Mouse (Mus musculus) myocyte (in vitro differentiated cells): ENCODE results near the gene Nxph4. TPM values are rescaled to one million over a fixed set of nuclear protein-coding genes. Genes with fewer than 3 reads are reported as not detected.
A peak's percentile ranks its signal among the peaks of the same experiment; 100 is the strongest.

Source experiments
- H3K27me3 ChIP-seq: one replicate; pipeline ENCODE4 v1.6.1; 2011; ENCODE audit not compliant: control insufficient read depth, insufficient read depth, insufficient read length
- H3K36me3 ChIP-seq: one replicate; pipeline ENCODE4 v1.6.1; 2011; ENCODE audit not compliant: control insufficient read depth, insufficient read depth
- H3K4me2 ChIP-seq: one replicate; pipeline ENCODE4 v1.6.1; 2011; ENCODE audit warnings: low read depth, control low read depth
- H3K4me3 ChIP-seq: one replicate; pipeline ENCODE4 v1.5.1; 2011; ENCODE audit warnings: mild to moderate bottlenecking, control low read depth, moderate library complexity
- H3K79me2 ChIP-seq: one replicate; pipeline ENCODE4 v1.6.1; 2011; ENCODE audit not compliant: control insufficient read depth, insufficient read depth
- H3ac ChIP-seq: one replicate; pipeline ENCODE4 v1.6.1; 2011; ENCODE audit not compliant: control insufficient read depth, insufficient read length
- CEBPB ChIP-seq: IDR thresholded peaks from 2 replicates; pipeline ENCODE4 v1.6.1; 2011; ENCODE audit warnings: mild to moderate bottlenecking, moderate library complexity; ENCODE audit not compliant: poor library complexity, insufficient read depth, severe bottlenecking
- E2F4 ChIP-seq: IDR thresholded peaks from one replicate; pipeline ENCODE4 v1.6.1; 2011; ENCODE audit warnings: mild to moderate bottlenecking, control low read depth, moderate library complexity; ENCODE audit not compliant: insufficient read depth
- MAX ChIP-seq: IDR thresholded peaks from one replicate; pipeline ENCODE4 v1.6.1; 2011; ENCODE audit warnings: low read depth, mild to moderate bottlenecking, control low read depth
- MYOD1 ChIP-seq, 3 experiments: IDR thresholded peaks; one replicate each; pipeline ENCODE4 v1.6.1; 2011; ENCODE audit warnings: control low read depth in 2 of 3, low read depth in 2 of 3, mild to moderate bottlenecking in 2 of 3, moderate library complexity in 1 of 3; ENCODE audit not compliant: insufficient read length in 2 of 3, control insufficient read depth in 1 of 3
- MYOG ChIP-seq, 3 experiments: IDR thresholded peaks; one replicate each; pipeline ENCODE4 v1.6.1; 2011; ENCODE audit warnings: control low read depth in 2 of 3, low read depth in 2 of 3, mild to moderate bottlenecking in 2 of 3; ENCODE audit not compliant: insufficient read length in 2 of 3, control insufficient read depth in 1 of 3, insufficient read depth in 1 of 3
- POLR2A ChIP-seq: IDR thresholded peaks from one replicate; pipeline ENCODE4 v1.6.1; 2011; ENCODE audit warnings: low read depth, mild to moderate bottlenecking, control low read depth, moderate library complexity; ENCODE audit not compliant: insufficient read length
- POLR2AphosphoS2 ChIP-seq: IDR thresholded peaks from one replicate; pipeline ENCODE4 v1.6.1; 2011; ENCODE audit warnings: low read depth, control low read depth; ENCODE audit not compliant: insufficient read length
- REST ChIP-seq: IDR thresholded peaks from one replicate; pipeline ENCODE4 v1.6.1; 2011; ENCODE audit warnings: mild to moderate bottlenecking, control low read depth, moderate library complexity; ENCODE audit not compliant: insufficient read depth, insufficient read length
- SRF ChIP-seq: IDR thresholded peaks from one replicate; pipeline ENCODE4 v1.6.1; 2011; ENCODE audit warnings: low read depth; ENCODE audit not compliant: control insufficient read depth, insufficient read length
- TCF12 ChIP-seq: IDR thresholded peaks from one replicate; pipeline ENCODE4 v1.6.1; 2011; ENCODE audit warnings: mild to moderate bottlenecking, control low read depth; ENCODE audit not compliant: poor library complexity, insufficient read depth, severe bottlenecking
- TCF3 ChIP-seq: IDR thresholded peaks from one replicate; pipeline ENCODE4 v1.6.1; 2011; ENCODE audit warnings: low read depth, control low read depth; ENCODE audit not compliant: insufficient read length
- USF1 ChIP-seq: IDR thresholded peaks from one replicate; pipeline ENCODE4 v1.6.1; 2011; ENCODE audit warnings: low read depth, mild to moderate bottlenecking, control low read depth, moderate library complexity
- polyA plus RNA-seq: library from polyadenylated mRNA; unstranded; fragments of >200 nt; fragmentation: generic; extraction: Trizol; gene quantifications from one replicate; pipeline ENCODE4 v1.2.1, GENCODE M21; 2012; ENCODE audit warnings: missing spikeins

The Nxph4 gene
- polyA plus RNA-seq, 1 experiment: 3.9 TPM

GRCm38 (mm10) chr10:127576381-127576961, 42.1 kb upstream of the Nxph4 start:
- Histone ChIP-seq H3K36me3 (peaks cover 62% of the 10 kb centered on the region), H3K4me2 (no peak overlapping the region), H3K27me3 (no peaks in the 10 kb centered on the region), H3K79me2 (peaks cover 2% of the 10 kb centered on the region), H3ac (no peak overlapping the region), H3K4me3 (no peak overlapping the region)
- no peak for TF ChIP-seq MAX
- peak; percentile 9 for TF ChIP-seq POLR2AphosphoS2

GRCm38 (mm10) chr10:127575741-127576140, 41.4 kb upstream of the Nxph4 start:
- no peak overlapping the region for H3ac ChIP-seq
- H3K79me2 ChIP-seq: peaks cover 2% of the 10 kb centered on the region
- no peaks in the 10 kb centered on the region for H3K27me3 ChIP-seq
- TF ChIP-seq REST: no peak
- no peak for TF ChIP-seq E2F4
- no peak for TF ChIP-seq CEBPB
- no peak for TF ChIP-seq POLR2AphosphoS2
- no peak for TF ChIP-seq USF1
- TF ChIP-seq SRF: no peak
- TF ChIP-seq MAX: no peak
- TF ChIP-seq TCF3: no peak
- no peak for TF ChIP-seq POLR2A
- TF ChIP-seq MYOG (IDR thresholded peaks at IDR 0.05; ENCODE audit: control insufficient read depth in 1 of 3, insufficient read depth in 1 of 3, insufficient read length in 2 of 3, low read depth in 2 of 3): no peak
- TF ChIP-seq MYOD1 (IDR thresholded peaks at IDR 0.05; ENCODE audit: control insufficient read depth in 1 of 3, insufficient read length in 2 of 3, low read depth in 2 of 3): no peak
- no peak for TF ChIP-seq TCF12
- H3K4me3 ChIP-seq: no peak overlapping the region
- H3K4me2 ChIP-seq: no peak overlapping the region
- peaks cover 68% of the 10 kb centered on the region for H3K36me3 ChIP-seq

GRCm38 (mm10) chr10:127572281-127572680, 37.9 kb upstream of the Nxph4 start:
- Histone ChIP-seq H3ac (no peak overlapping the region), H3K36me3 (peaks cover 61% of the 10 kb centered on the region), H3K79me2 (peaks cover 2% of the 10 kb centered on the region), H3K4me3 (no peak overlapping the region), H3K27me3 (no peaks in the 10 kb centered on the region), H3K4me2 (no peak overlapping the region)
- TF ChIP-seq TCF12: no peak
- TF ChIP-seq USF1: no peak
- TF ChIP-seq CEBPB: no peak
- no peak for TF ChIP-seq E2F4
- TF ChIP-seq MYOD1 (IDR thresholded peaks at IDR 0.05; ENCODE audit: control insufficient read depth in 1 of 3, insufficient read length in 2 of 3, low read depth in 2 of 3): no peak
- TF ChIP-seq MAX: no peak
- TF ChIP-seq REST: no peak
- TF ChIP-seq TCF3: no peak
- TF ChIP-seq MYOG (IDR thresholded peaks at IDR 0.05; ENCODE audit: control insufficient read depth in 1 of 3, insufficient read depth in 1 of 3, insufficient read length in 2 of 3, low read depth in 2 of 3): no peak
- TF ChIP-seq POLR2AphosphoS2: no peak
- no peak for TF ChIP-seq SRF
- no peak for TF ChIP-seq POLR2A

- Histone ChIP-seq H3K4me3 (no peak overlapping the region), H3ac (no peak overlapping the region), H3K4me2 (no peak overlapping the region), H3K36me3 (peaks cover 64% of the 10 kb centered on the region), H3K27me3 (no peaks in the 10 kb centered on the region), H3K79me2 (peaks cover 2% of the 10 kb centered on the region)
- TF ChIP-seq TCF3: no peak
- peak; percentile 19 for TF ChIP-seq POLR2A
Measured at GRCm38 (mm10) chr10:127570937-127571641, 36.7 kb upstream of the Nxph4 start.

- Histone ChIP-seq H3K79me2 (peaks cover 2% of the 10 kb centered on the region), H3K4me2 (no peak overlapping the region), H3K27me3 (no peaks in the 10 kb centered on the region), H3K4me3 (no peak overlapping the region), H3ac (no peak overlapping the region), H3K36me3 (peaks cover 61% of the 10 kb centered on the region)
- TF ChIP-seq TCF12 (no peak), E2F4 (no peak), SRF (no peak), MYOD1 (IDR thresholded peaks at IDR 0.05; ENCODE audit: control insufficient read depth in 1 of 3, insufficient read length in 2 of 3, low read depth in 2 of 3) (no peak), REST (no peak)
Measured at GRCm38 (mm10) chr10:127570384-127570783, 36.0 kb upstream of the Nxph4 start.
